Mouse (Mus musculus): ENCODE measurements around the gene Lrrc29. TPM values are rescaled to one million over a fixed set of nuclear protein-coding genes. Genes with fewer than 3 reads are reported as not detected.

Gene Lrrc29
- polyA plus RNA-seq, 1 experiment from 2014 or later, result 0.68 TPM

DNA sequence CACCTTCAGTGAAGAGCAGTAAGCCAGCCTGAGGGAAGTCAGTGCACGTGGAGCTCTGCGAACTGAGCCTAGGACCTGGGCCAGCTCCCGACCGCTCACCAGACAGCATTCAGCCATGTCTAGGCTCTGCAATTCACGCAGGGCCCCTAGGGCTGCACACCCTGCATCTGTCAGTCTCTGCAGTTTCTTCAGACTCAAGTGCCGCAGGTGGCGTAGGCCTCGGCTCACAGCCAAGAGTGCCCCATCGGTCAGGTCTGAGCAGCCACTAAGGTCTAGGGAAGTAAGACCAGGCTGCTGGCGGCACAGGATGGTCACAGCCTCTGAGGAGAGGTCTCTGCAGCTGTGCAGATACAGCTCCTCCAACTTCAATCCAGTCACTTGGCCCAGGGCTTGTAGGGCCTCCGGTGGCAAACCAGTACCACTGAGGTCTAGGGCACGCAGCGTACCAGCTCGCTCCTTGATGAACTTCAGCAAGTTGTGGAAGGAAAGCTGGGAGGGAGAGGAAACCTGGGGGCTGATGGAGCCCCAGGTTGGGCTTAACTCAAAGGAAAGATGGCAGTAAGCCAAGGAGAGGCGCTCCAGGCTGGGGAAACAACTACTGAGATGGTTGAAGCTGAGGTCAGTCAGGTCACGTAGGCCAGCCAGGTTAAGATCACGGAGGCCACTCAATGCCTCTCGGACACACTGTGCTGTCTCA, 10.9 kb downstream of the Lrrc29 start:
- 93% methylated on average over 18 of the region's 18 CpGs for WGBS
- H3K9ac ChIP-seq, result no peak overlapping the region
- no peak overlapping the region for H3K27ac ChIP-seq
- H3K36me3 ChIP-seq (replicated peaks), result peaks cover 44% of the 10 kb centered on the region; the same call in 1 of the 2 replicates
- H3K4me2 ChIP-seq, result no peak overlapping the region
- no peaks in the 10 kb centered on the region for H3K4me1 ChIP-seq
- no peak overlapping the region for H3K4me3 ChIP-seq
- H3K27me3 ChIP-seq (replicated peaks), result no peaks in the 10 kb centered on the region
- no peaks in the 10 kb centered on the region for H3K9me3 ChIP-seq
- no peak for ATAC-seq (replicated peaks)

DNA sequence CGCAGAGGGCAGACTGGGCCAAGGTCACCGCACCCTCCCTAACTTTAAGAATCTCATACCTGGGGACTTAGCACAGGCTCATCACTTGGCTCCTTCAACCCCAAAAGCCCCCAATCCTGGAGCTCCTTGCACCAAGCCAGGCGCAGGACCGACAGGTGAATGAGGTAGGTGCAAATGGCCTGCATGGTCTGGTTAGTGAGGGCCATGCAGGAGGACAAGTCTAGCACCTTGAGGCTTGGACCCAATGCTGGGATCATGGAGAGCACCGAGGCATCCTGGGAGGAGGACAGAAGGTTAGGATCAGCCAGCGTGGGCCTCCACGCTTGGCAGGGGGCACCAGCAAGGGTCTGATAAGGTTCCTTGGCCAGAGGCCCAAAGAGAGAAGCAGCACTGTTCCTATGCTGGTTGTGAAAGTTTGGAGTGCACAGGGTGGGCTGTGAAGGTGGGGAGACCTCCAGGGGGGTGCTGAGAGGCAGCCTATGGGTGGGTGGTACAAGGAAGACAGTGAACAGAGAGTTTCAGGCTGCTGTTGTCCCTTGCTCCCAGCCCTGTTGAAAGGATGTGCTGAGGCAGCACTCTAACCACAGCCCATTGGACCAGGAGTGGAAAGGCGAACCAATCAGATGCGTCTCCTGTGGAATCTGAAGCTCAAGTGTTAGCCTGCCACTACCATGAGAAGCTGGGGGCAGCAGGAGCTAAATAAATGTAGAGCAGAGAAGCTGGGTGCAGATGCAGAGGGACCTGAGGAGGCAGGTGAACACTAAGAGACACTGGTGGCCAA, 12.3 kb downstream of the Lrrc29 start:
- 79% methylated on average over 9 of the region's 9 CpGs for WGBS
- Histone ChIP-seq H3K27ac (no peak overlapping the region), H3K4me3 (no peak overlapping the region), H3K9me3 (no peaks in the 10 kb centered on the region), H3K36me3 (replicated peaks) (peaks cover 49% of the 10 kb centered on the region; the same call in 1 of the 2 replicates), H3K9ac (no peak overlapping the region), H3K4me2 (no peak overlapping the region), H3K4me1 (no peaks in the 10 kb centered on the region), H3K27me3 (replicated peaks) (no peaks in the 10 kb centered on the region)
- no peak for ATAC-seq (replicated peaks)

- Histone ChIP-seq H3K36me3 (replicated peaks) (peaks cover 46% of the 10 kb centered on the region; the same call in 1 of the 2 replicates), H3K27ac (no peak overlapping the region), H3K4me3 (no peak overlapping the region), H3K9me3 (no peaks in the 10 kb centered on the region), H3K9ac (no peak overlapping the region), H3K4me1 (no peaks in the 10 kb centered on the region), H3K27me3 (replicated peaks) (no peaks in the 10 kb centered on the region), H3K4me2 (no peak overlapping the region)
- WGBS, result 94% methylated on average over 8 of the region's 8 CpGs
- no peak for ATAC-seq (replicated peaks)
Observed at GRCm38 (mm10) chr8:105312891-105313481, 13.1 kb downstream of the Lrrc29 start.

- Histone ChIP-seq H3K4me1 (no peaks in the 10 kb centered on the region), H3K4me2 (no peak overlapping the region), H3K4me3 (no peak overlapping the region), H3K9me3 (no peaks in the 10 kb centered on the region), H3K27ac (no peak overlapping the region), H3K9ac (no peak overlapping the region), H3K27me3 (replicated peaks) (no peaks in the 10 kb centered on the region), H3K36me3 (replicated peaks) (peaks cover 47% of the 10 kb centered on the region; the same call in 1 of the 2 replicates)
- ATAC-seq (replicated peaks), result no peak
- WGBS, result 79% methylated on average over 1 of the region's 1 CpGs
Observed at GRCm38 (mm10) chr8:105311718-105312117, 14.4 kb downstream of the Lrrc29 start.

DNA sequence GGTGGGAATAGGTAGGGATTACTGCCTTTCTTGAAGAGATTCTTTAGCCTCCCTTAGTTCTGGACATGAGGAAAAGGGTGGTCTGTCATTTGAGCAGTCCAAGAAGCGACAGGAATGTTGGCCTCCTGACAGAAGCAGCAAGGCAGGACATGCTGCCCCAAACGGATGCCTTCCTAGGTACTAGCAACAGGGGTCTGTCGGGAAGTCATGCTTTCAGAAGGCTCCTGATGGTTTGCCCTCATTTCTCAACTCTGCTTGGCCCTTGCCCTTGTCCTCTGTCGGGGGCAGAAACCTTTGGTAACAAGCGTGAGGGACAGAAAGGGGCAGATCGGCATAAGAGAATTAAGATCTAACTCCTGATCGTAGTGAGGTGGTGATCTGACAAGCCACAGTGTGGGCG, 16.0 kb downstream of the Lrrc29 start:
- Histone ChIP-seq H3K9ac (no peak overlapping the region), H3K4me3 (no peak overlapping the region), H3K4me1 (peaks cover 11% of the 10 kb centered on the region), H3K4me2 (no peak overlapping the region), H3K9me3 (no peaks in the 10 kb centered on the region), H3K36me3 (replicated peaks) (peaks cover 36% of the 10 kb centered on the region; the same call in 1 of the 2 replicates), H3K27ac (no peak overlapping the region), H3K27me3 (replicated peaks) (no peaks in the 10 kb centered on the region)
- WGBS, result 87% methylated on average over 8 of the region's 8 CpGs
- ATAC-seq (replicated peaks), result no peak

- WGBS, result 81% methylated on average over 15 of the region's 15 CpGs
- H3K4me2 ChIP-seq, result no peak overlapping the region
- H3K27me3 ChIP-seq (replicated peaks), result no peaks in the 10 kb centered on the region
- H3K27ac ChIP-seq, result no peak overlapping the region
- peaks cover 11% of the 10 kb centered on the region for H3K4me1 ChIP-seq
- H3K9me3 ChIP-seq, result no peaks in the 10 kb centered on the region
- peaks cover 33% of the 10 kb centered on the region; the same call in 1 of the 2 replicates for H3K36me3 ChIP-seq (replicated peaks)
- no peak overlapping the region for H3K4me3 ChIP-seq
- H3K9ac ChIP-seq, result no peak overlapping the region
- no peak for ATAC-seq (replicated peaks)
Observed at GRCm38 (mm10) chr8:105309142-105309847, 16.8 kb downstream of the Lrrc29 start.

DNA sequence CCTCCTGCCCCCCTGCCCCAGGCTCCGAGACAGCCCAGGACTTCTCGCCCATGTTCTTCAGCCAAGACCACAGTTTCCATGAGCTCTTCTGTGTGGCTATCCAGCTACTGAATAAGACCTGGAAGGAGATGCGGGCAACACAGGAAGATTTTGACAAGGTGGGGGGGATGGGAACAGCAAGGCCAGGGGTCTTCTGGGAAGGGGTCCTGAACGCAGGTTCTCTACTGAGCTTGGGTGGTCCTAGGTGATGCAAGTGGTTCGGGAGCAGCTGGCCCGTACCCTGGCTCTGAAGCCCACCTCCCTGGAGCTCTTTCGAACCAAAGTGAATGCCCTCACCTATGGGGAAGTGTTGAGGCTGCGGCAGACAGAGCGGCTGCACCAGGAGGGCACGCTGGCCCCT, 17.6 kb downstream of the Lrrc29 start:
- peaks cover 34% of the 10 kb centered on the region; the same call in 1 of the 2 replicates for H3K36me3 ChIP-seq (replicated peaks)
- ATAC-seq (replicated peaks), result no peak

GRCm38 (mm10) chr8:105307670-105308069, 18.4 kb downstream of the Lrrc29 start:
- 95% methylated on average over 13 of the region's 13 CpGs for WGBS
- Histone ChIP-seq H3K9me3 (no peaks in the 10 kb centered on the region), H3K27ac (no peak overlapping the region), H3K4me2 (no peak overlapping the region), H3K36me3 (replicated peaks) (peaks cover 35% of the 10 kb centered on the region; the same call in 1 of the 2 replicates), H3K27me3 (replicated peaks) (no peaks in the 10 kb centered on the region), H3K4me3 (no peak overlapping the region), H3K4me1 (peaks cover 11% of the 10 kb centered on the region), H3K9ac (no peak overlapping the region)
- ATAC-seq (replicated peaks), result no peak

More for the DNA sequence above, 17.6 kb downstream of the Lrrc29 start:
- H3K4me1 ChIP-seq, result peaks cover 11% of the 10 kb centered on the region
- H3K27me3 ChIP-seq (replicated peaks), result no peaks in the 10 kb centered on the region
- H3K27ac ChIP-seq, result no peak overlapping the region
- no peak overlapping the region for H3K4me2 ChIP-seq
- 92% methylated on average over 10 of the region's 10 CpGs for WGBS
- H3K4me3 ChIP-seq, result no peak overlapping the region
- no peaks in the 10 kb centered on the region for H3K9me3 ChIP-seq
- no peak overlapping the region for H3K9ac ChIP-seq

DNA sequence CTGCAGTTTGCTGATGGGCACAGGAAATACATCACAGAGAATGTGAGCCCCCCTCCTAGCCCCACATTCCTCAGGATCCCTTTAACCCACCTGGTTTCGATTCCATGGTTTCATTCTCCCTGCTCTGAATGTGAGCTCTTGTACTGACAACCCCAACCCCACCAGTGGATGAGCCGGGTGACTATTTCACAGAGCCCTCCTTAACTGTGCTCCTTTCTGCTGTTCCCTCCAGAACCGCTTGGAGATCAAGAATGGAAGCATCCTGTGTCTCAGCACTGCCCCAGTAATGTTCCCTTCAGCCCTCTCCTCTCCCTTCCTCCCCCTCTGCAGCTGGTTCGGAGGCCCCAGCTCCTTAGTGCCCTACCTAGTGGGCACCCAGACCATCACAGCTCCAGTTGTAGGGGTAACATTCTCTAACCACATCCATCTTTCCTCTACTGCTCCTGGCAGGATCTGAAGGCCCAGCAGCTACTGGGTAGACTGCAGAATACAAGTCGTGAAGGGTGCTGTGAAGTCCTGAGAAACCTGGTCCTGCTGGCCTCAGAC, 19.9 kb downstream of the Lrrc29 start:
- Histone ChIP-seq H3K4me3 (no peak overlapping the region), H3K27ac (no peak overlapping the region), H3K36me3 (replicated peaks) (peaks cover 34% of the 10 kb centered on the region), H3K4me1 (peaks cover 11% of the 10 kb centered on the region), H3K27me3 (replicated peaks) (no peaks in the 10 kb centered on the region), H3K4me2 (peak overlapping the region; percentile 43), H3K9ac (no peak overlapping the region), H3K9me3 (no peaks in the 10 kb centered on the region)
- ATAC-seq (replicated peaks), result peak; percentile 2; the same call in 1 of the 2 replicates
- WGBS, result 50% methylated on average over 5 of the region's 5 CpGs

GRCm38 (mm10) chr8:105305211-105306145, 20.6 kb downstream of the Lrrc29 start, which contains the start of gene Elmo3:
TSS of gene Elmo3 (plus strand) at chr8:105305601.
- peaks cover 41% of the 10 kb centered on the region for H3K36me3 ChIP-seq (replicated peaks)
- no peaks in the 10 kb centered on the region for H3K9me3 ChIP-seq
- peaks cover 11% of the 10 kb centered on the region for H3K4me1 ChIP-seq
- H3K27ac ChIP-seq, result 0 out of 2 replicates have a peak within 1 kb of the TSS, but pooled peaks have one; percentile 9
- peak within 1 kb of the TSS; percentile 43 for H3K4me2 ChIP-seq
- H3K4me3 ChIP-seq, result 0 out of 2 replicates have a peak within 1 kb of the TSS, but pooled peaks have one; percentile 13
- H3K27me3 ChIP-seq (replicated peaks), result no peaks in the 10 kb centered on the region
- peak; percentile 62 for ATAC-seq (replicated peaks)
- 10% methylated on average over 30 of the region's 30 CpGs for WGBS
- no peak within 1 kb of the TSS for H3K9ac ChIP-seq
